Mouse (Mus musculus): ENCODE measurements at regions not wholly inside any gene's neighbourhood (a gene's known extent, or its start where the extent isn't known, plus 50 kb on each side); places are given as distances from the start of the nearest gene placed in this dataset.

DNA sequence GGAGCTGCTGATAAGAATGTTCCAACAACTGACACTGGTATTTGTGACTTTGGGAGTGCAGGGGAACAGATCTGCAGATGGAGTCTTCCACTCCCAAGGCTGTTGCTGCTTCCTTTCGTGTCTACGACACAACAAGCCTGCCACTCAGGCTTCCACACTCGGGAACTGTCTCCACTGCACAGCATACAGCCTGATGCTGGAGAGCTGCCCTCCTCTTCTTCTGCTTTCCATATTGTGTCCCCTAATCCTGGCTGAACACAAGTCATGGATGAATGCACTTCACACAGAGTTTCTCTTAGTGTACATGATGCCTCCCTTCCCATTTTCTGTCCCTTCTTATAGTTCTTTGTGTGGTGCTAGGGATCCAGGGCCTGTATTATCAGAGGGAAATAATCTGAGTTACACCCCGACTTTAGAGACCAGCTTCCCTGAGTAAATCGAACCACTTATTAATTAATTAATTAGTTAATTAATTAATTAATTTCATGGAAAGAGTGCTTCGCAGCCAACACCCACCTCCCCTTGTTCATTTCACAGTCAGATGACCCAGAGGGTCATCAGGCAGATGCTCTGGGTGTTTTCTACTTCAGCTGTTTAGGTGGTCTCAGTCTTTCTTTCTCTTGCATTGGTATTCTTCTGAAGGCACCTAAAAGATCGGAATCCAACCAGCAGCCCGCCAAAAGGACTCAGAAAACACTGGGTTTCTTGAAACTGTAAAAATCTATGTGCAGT, 357.8 kb upstream of the Mmadhc start:
- DNase-seq (ENCODE audit: low spot score in 2 of 2): no peak

DNA sequence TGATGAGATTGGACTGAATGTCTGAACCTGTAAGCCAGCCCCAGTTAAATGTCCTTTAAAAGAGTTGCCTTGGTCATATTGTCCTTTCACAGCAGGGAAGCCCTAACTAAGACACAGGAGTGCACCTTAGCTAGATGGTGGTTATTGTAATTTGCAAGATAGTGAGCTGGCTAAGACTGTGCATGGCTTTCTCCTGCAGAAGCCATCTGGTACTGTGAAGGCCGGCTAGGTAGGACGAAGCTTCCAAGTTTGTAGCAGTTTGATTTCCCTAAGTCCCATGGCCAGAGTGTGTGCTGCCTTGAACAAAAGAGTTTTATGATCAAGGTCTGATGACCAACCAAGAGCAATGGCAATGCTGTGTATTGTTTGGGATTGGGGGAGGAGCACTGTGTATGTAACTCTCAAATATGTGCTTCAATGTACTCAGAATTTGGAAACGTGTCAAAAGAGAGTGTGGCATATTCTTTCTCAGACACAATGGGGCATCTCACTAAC, 356.6 kb upstream of the Mmadhc start:
- DNase-seq (ENCODE audit: low spot score in 2 of 2): no peak

DNA sequence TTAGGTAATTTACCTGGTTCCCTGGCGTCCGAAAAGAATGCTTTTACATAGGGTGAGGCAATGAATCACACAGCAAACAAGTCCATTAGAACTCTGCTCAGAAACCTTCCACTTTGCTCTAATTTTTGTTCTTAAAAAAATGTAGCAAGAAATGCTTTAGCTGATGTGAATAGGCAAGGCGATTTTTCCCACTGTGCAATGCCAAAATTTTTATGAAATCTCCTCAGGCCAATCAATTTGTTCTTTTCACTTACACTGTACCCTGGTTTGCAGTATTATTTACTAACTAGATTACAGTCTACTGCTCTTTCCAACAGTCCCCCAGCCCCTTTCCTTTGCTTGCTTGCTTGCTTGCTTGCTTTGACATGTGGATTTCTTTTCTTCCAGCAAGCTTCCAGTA, 353.1 kb upstream of the Mmadhc start:
- DNase-seq (ENCODE audit: low spot score in 2 of 2): no peak

DNA sequence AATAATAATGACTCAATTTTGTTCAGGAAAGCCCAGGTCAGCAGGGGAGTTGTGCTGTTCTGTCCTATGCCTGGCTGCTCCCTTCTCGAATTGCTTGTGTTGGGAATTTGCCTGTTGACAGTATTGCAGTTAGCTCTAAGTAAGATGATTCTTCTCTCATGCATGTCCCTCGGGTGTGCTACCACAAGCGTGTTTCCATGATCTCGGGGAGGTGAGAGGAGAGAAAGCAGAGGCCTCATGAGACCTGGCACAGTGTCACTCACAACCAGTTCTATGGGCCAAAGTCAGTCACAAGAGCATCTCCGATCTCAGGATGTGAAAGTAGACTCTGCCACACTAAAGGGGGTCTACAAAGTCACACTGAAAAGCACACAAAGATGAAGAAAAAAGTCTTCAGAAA, 346.6 kb upstream of the Mmadhc start:
- DNase-seq (ENCODE audit: low spot score in 2 of 2): no peak

DNA sequence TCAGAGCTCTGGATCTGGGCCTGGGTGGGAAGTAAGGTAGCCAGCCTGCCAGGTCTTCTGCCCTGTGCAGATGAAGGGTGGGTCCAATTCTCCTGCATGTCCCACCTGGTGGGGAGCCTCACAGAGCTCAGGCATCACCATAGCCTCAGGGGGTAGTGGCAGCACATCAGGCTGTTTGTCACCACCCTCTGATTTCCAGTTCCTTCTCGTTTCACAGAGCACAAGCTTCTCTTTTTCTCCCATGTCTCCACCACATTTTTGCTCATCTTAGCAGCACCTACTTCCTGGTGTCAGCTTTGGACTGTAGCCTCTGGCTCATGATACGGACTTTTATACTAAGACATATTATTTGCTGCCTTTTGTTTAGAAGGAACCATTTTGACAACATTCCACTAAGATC, 345.6 kb upstream of the Mmadhc start:
- no peak for DNase-seq (ENCODE audit: low spot score in 2 of 2)

DNA sequence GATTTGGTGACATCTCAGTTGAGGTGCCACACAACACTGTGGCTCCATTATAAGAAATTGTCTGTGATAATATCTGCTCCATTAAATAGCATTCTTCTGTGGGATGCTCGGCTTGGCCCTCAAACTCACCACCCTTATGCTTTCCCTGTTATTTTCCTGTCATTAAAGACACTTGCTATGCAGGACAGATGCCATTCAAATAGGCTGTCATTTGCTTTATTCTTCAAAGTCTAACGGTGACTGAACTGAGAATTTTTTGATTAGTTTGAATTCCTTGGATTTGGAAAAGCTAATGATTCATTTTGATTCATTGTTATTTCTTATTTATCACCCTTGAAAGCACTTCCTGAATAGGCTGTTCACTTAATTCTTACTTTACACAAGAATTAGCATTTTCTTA, 339.3 kb upstream of the Mmadhc start:
- no peak for DNase-seq (ENCODE audit: low spot score in 2 of 2)

DNA sequence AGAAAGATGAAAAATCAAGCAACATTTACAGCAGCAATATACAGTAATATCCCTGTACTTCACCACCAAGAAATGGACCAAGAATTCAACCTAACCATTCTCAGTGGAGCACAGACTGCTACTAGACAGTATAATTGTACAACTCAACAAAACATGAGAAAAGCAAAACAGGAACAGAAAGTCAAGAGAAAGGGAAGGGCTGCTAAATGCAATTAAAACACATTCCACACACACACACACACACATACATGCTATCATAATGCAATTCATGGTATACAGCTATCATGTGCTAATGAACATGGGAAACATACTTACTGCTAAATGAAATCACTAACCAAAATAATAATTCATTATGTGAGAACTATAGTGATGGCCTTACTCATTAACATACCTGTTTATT, 335.2 kb upstream of the Mmadhc start:
- DNase-seq (ENCODE audit: low spot score in 2 of 2): no peak

DNA sequence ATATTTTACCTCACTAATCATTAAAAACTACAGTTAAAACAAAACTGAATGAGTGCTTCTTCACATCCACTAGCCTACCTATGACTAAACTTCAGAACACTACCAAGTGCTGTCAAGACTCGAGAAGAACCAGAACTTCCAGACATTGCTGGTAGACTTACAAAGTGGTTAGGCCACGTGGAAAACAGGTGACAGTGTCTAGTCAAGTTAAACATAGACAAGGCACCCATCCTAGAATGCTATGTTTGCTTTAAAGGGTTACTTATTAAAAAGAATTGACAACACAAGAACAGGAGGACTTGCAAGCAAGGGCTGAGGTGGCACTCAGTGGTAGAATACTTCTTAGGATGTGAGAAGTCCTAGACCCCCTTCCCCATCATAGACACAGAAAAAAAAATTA, 330.9 kb upstream of the Mmadhc start:
- no peak for DNase-seq (ENCODE audit: low spot score in 2 of 2)

DNA sequence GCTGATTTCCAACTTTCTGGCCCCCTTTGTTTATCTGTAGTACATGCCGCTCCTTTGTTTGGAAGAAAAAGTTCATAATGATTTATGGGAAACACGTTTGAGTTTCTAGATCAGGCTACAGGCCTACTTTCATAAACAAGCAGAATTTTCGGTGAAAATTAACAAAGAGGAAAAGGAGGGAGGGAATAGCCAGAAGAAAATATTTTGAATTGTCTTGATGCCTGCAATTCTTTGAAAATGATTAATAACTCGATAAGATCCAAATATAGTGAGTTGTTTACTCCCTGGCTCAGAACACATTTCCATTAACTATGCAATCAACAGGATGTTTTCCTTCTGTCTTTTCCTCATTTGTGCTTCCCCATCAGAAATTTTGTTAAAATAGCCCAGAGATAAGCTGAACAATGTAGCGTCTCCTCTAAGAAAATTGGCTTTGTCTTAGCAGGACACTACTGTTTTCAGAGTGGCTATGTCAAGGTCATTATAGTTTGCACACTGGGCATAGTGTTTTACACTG, 328.7 kb upstream of the Mmadhc start:
- no peak for DNase-seq (ENCODE audit: low spot score in 2 of 2)

DNA sequence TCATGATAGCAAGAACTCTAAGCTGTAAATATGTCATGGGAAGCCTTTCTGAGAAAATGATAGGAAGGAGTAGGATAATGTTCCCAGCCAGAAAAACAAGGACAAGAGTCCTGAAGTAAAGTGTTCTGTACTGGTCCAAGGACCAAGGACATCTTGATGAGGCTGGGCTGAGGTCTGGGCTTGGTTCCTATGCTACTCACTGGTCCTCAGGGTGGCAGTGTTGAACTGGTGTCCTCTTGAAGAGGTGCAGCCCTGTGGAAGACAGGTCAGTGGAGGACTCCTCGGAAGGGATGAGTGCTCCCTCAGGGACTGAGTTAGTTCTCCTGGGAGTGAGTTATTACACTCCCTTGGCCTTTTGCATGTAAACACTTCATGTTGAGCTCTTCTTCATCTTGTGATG, 312.5 kb upstream of the Mmadhc start:
- no peak for DNase-seq (ENCODE audit: low spot score in 2 of 2)

DNA sequence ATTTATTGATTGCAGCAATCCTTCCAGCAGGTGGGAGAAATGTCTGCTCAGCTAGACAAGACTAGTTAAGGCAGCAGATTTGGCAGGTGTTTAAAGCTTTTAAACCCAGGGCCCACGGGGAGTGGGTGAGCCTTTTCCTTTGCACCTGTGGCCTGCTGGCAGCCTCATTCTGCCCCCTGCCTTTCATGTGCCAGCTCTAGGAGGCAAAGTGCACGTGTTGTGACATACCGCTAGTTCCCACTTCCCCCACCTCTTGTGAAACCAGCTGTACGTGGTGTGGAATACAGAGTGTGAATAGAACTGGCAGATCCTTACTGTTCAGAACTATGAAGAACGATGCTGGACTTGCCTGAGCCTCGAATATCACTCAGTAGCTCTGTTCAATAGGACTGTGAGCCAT, 292.6 kb upstream of the Mmadhc start:
- DNase-seq (ENCODE audit: low spot score in 2 of 2): no peak

DNA sequence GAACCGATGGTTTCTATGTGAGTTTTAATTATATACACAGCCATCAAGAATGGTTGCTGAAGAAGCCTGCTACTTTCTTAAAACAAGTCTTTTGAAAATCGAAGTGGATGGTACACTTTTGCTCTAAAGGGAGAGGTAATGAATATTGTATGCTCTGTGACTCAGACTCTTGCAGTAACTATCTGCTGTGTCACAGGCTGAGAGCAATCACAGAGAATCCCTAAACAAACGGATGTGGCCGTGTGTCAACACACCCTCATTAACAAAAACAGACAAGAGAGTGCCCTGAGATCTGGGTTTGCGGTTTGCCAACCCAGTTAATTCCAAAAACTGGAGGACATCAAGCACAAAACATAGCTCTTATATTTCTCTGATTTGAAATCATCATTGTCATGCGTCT, 292.1 kb upstream of the Mmadhc start:
- no peak for DNase-seq (ENCODE audit: low spot score in 2 of 2)

DNA sequence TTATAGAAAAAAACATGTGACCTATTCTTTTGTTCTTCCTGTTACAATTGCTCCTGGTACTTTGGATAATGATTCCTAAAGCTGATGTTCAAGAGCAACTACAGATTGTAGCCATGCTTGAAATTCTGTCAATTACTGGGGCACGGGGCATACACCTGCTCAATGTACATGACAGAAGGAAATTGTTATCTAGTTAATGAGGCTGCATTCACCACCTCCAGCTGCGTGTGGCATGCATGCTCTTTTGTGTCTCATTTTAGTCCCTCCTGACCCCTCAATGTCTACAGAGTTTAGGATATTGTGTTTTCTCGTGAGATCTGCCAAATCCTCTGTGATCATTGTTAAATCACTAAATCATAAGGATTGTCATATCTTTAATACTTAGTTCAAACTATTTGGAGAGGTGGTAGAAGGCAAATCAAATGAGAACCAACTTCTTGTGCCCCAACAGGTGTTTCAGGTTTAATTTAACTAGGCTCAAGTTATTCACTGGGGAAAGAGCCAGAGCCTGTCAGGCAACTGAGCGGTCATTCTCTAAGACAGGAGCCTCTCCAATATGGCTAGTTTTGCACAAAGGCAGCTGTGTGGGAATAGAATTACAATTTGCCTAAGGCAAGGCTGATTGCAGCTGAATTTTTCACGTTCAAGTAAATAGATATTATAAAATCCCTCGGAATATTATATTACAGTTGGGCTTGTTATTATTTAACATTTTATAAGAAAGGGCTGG, 289.9 kb upstream of the Mmadhc start:
- no peak for DNase-seq (ENCODE audit: low spot score in 2 of 2)

DNA sequence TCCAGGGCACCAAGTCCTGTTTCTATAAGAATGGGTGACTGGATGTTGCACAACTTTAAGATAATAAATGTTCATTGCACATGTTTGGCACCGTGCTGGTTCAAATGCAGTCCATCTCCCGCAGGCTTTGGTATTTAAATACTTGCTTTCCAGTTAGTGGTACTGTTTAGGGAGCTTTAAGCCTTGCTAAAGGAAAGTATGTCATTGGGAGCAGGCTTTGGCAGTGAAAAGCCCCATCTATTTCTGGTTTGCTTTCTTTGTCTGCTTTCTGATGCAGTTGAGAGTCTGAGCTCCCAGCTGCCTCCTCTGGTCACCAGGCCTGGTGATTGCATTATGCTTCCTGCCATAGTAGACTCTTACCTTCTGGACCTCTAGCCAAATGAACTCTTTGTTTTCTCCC, 283.0 kb upstream of the Mmadhc start:
- DNase-seq (ENCODE audit: low spot score in 2 of 2): no peak

DNA sequence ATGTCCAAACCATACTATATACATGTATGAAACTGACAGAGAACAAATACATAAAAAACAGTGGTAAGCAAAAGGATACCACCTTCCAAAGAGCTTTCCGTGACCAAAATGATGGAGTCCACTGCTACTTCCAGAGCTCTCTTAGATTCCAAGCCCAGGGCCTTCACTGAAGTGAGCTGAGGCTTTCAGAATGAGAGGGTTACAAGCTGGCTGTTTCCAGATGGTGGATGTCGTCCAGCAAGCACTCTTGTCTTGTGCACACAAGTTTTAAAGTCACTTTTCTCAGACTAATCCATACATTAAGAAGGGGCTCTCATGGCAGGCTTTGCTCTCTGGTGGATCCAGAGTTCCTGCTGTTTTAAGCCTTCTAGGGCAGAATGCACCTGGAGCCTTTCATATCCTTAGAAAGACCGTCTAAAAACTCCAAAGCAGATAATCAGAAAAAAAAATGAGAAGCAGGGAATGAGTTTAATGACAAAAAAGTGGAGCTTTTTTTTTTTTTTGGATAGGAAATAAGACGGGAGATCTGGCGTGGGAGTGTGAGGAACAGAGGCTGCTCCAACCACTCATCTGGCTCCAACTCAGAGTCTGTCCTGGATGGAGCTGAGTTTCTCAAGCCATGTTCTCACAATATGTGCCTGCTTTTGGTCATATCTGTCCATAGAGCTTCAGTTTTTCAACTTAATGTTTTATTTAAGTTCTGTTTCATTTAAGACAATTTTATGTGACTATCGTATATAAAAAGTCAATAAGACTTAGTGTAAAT, 281.9 kb upstream of the Mmadhc start:
- DNase-seq (ENCODE audit: low spot score in 2 of 2): no peak

DNA sequence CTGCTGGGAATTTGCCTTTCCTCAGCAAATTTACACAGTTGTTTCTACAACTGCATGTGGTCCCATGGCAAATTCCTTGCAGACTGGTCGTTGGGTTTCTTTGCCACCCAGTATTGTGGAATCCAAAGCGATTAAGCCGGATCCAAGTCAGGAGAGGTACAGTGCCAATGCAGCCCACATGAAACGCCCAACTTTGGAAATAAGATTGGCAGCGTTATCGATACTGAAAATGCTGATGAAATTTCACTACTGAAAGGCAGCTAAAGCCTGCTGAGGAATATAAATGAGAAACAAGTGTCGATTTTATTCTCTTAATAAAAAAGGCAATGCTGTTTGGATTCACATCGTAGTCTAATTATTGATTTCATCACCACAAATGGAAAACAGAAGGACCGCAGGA, 281.1 kb upstream of the Mmadhc start:
- no peak for DNase-seq (ENCODE audit: low spot score in 2 of 2)

DNA sequence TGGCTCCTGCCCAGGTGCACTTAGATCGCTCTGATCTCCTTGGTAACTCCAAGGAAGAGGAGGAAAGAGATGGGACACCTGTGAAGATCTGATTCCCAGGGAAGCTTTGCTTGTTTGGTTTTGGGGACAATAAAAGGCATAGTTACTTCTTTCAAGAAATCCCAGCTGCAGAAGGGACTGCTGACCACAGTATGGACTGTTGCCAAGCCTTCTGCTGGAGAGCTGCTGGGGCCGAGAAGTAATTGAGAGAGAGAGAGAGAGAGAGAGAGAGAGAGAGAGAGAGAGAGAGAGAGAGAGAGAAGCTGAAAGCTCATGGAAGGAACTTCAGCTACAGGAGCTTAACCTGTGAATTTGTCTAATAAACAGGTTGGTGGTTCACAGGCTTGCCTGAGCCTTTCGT, 276.9 kb upstream of the Mmadhc start:
- no peak for DNase-seq (ENCODE audit: low spot score in 2 of 2)

DNA sequence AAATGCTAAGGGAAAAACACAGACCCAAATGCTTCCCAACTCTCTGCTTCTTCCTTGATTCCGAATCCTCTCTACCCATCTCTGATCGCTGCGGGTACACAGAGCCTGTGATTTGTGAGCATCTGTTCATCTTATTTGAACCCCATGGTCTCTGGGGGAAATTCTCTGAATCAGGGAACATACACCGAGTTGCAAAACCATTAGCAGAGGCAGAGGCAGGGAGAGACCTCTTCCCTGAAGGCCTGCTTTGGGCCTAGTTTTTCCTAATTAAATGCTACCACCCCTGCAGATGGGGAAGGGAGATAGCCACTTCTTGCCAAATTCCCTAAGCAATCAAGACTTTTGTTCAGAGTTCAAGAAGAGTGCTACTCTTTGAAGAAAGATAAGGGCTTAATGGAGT, 274.4 kb upstream of the Mmadhc start:
- DNase-seq (ENCODE audit: low spot score in 2 of 2): no peak

DNA sequence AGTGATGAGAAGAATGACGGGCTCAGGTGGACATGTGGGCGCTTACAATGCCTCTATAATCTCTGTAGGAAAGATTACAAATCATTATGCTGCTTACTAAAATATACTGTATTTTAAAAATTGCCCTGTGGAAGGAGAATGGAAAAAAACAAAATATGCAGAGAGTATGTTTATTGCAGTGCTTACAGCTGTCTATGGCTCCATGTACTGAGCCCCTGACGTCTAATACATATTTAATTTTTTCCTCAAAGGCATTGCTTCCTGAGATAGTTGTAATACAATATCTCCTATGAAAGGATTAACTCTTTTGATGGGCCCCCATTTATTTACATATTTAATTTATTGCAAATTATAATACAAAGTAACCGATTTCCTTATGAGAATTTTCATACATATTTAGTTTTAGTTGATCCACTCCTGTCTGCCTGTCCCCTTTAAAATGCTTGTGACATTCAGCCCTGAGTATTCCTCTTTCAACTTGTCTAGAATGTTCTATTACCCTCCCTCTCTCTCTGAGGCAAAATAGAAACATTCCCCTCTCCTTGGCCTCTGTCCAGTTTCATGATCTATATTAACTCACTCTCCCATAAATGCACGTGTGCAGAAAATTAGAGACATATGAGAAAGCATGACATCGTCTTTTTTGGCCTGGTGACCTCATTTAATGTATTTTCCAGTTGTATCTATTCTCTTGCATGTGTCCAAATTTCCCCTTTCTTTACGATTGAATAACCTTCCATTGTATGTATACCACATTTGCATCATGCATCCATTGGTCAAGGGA, 273.1 kb upstream of the Mmadhc start:
- DNase-seq (ENCODE audit: low spot score in 2 of 2): no peak

DNA sequence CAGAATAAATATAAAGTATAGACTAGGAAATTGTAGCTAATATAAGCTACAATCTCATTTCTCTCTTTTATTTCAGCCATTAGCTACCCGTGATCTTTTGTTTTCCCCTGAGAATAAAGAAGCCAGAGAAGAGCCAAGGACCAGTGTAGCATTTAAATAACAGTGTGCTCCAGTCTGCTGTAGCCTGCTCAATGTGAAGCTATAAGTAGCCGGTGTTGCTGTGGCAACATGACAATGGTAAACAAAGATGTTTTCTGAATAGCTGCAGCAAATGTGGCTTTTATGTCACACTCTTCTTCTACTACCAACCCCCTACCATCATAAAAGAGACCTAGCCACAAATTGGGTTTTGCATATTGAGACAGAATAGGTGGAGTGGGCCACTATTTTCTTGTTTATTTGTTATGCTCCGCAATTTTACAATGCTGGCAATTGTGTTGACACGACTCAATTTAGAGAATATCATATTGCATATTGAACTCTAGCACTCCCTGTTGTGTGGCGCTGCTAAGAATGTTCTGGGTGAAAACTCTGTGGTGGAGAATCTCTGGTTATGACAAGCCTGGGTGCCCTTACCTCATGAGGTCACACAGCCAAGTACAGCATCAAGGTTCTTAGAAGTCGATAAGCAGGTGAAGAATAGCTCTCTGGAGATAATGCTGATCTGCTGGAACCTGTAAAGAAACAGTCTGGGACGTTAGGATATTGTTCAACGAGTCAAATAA, 272.3 kb upstream of the Mmadhc start:
- no peak for DNase-seq (ENCODE audit: low spot score in 2 of 2)

DNA sequence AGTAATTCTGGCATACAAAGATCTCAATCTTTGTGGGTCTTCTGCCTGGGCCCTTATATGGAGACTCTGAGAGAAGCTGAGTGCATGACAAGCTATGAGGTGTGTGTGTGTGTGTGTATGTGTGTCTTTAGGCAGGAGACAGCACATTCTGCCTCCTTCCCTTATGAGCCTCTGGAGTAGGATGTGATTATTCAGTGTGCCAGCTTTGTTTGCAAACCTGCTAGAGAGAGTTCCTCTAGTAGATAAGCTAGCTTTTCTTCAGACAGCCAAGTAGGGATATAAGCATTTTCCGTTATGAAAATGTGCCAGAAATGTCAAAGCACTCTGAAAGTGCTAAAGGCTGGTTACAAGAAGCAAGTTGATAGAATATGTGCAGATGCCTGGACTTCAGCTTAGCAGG, 270.9 kb upstream of the Mmadhc start:
- DNase-seq (ENCODE audit: low spot score in 2 of 2): no peak
